Mouse (Mus musculus) G1E-ER4 (cell line): ENCODE results near the gene Zfp768. TPM values are rescaled to one million over a fixed set of nuclear protein-coding genes. Genes with fewer than 3 reads are reported as not detected.

Experiments used
- GATA1 ChIP-seq: IDR thresholded peaks from one replicate; pipeline ENCODE4 v1.8.0; 2012; ENCODE audit warnings: low read length, inconsistent platforms
- polyA plus RNA-seq: library from polyadenylated mRNA; stranded (reverse); fragments of >175 nt; gene quantifications from 2 replicates; pipeline ENCODE4 v1.2.3, GENCODE M21; 2012

Zfp768 gene
- polyA plus RNA-seq, 1 experiment: 28.1 TPM

DNA sequence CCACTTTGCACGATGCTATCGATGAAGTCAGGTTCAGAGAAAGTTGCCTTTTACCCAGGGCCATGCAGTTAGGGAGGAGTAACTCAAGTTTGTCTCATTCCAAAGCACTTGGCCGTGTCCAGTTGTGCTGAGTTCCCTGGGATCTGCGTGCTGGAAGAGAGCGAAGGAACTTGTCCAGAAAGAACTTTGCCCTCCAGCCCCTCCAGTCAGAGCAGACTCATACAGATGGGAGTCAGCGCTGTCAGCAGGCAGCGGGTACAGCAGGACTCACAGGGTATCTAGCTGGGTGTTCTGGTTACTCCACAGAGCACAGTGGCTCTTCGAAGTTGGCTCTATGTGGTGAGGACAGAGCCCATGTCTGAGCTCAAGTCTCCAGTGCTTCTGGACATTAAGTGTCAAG lies 19.8 kb downstream of the Zfp768 start:
- no peak for TF ChIP-seq GATA1

DNA sequence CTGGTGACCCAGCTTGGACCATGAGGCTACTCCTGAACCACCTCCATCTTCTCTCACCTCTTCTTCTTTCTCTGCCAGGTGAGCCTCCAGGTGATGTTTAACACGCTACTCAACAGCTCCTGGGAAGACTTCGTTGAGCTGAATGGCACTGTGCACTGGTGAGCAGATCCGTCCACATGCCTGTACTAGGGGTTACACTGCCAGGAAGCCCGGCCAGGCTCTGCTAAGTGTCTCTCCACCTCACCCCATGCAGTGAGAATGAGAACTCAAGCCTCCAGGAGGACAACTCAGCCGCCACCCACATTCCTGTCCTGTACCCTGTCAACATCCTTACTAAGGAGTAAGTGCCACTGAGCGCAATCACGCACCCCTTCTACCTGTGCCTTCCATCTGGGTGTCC lies 20.4 kb downstream of the Zfp768 start:
- TF ChIP-seq GATA1: no peak

GRCm38 (mm10) chr7:127322085-127322484 lies 23.3 kb downstream of the Zfp768 start:
- TF ChIP-seq GATA1: no peak

GRCm38 (mm10) chr7:127321106-127321505 lies 24.3 kb downstream of the Zfp768 start:
- TF ChIP-seq GATA1: no peak

GRCm38 (mm10) chr7:127313912-127314311 lies 31.5 kb downstream of the Zfp768 start:
- no peak for TF ChIP-seq GATA1

- TF ChIP-seq GATA1: no peak
These were observed 35.4 kb downstream of the Zfp768 start for GRCm38 (mm10) chr7:127309951-127310350.

DNA sequence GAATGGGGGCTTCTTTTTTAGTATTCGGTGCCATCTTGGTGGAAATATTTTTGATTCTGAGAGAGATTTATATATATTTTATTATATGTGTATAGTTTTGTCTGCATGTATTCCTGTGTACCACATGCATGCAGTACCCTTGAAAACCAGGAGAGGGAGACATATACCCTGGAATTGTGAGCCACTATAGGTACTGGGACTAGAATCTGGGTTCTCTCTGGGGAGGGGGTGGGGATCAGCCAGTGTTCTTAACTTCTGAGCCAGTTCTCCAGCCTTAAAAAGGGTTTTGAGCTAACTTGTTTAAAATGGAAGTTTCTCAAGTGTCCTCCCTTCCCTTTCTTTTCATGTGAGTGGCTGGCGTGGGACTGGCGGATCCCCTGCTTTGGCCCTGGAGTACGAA lies 36.5 kb downstream of the Zfp768 start:
- no peak for TF ChIP-seq GATA1

GRCm38 (mm10) chr7:127308431-127308830 lies 37.0 kb downstream of the Zfp768 start:
- TF ChIP-seq GATA1: no peak

DNA sequence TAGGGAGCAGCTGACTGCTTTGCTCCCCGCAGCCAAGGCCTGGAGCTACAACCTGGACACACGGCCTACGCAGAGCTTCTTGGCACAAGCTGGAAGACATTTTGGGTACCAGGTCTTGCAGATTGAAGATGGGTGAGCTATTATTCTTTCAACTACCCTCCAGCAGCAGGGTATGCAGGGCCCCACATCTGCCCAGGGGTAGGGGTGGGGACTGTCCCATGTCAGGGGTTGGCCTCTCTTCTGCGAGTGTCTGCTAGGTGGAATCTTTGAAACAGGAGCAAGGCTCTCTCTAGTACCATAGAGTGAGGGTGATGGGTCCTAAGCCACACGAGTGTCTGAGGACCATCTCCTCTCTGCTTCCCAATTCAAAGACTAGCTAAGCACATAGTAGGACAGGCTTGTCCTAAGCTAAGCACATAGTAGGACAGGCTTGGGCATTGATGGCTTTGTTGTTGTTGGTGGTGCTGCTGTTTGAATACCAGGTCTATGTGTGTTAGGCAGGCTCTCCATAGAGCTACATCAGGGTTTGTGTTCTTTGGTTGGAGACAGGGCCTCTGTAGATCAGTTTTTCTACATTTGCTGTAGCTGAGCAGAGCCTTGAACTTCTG lies 47.7 kb downstream of the Zfp768 start:
- TF ChIP-seq GATA1: no peak

DNA sequence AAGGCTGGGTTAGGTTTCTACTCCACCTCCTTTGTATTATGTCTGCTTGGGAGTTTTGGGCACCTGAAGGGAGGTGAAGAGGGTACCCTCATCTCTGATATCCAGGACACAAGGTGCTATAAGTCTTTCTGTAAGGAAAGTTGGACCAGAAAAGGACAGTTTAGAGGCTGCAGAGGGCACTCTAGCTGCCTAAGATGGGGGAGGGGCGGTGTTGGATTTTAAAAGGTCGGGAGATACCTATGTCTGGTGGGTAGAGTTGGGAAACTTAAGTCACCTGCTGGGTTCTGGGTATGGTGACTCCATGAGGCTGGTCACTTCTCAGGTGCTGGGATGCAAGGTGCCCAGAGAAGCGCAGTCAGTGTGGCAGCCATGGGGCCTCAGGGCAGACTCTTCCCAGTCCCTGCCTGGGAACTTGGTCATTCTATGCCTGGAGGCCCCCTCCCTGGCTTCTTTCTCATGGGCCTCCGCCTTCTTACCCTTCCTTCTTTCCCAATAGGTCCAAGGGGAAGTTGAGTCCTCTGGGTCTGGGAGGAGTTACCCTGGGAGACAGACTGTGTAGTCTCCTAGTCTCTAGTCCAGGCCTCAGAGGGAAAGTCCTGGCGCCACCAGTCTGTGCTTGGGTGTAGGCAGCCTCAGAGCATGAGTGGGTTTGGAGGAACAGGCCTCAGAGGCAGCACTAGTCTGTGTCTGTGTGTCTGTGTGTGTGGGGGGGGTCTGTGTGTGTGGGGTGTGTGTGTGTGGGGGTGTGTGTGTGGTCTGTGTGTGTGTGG lies 48.4 kb downstream of the Zfp768 start:
- no peak for TF ChIP-seq GATA1

- no peak for TF ChIP-seq GATA1
These were observed 49.3 kb downstream of the Zfp768 start, which contains the start of gene Itgal for GRCm38 (mm10) chr7:127296098-127296497. TSS of gene Itgal (plus strand) at chr7:127296260.

Other genes with a start within 250 kb of the Zfp768 start
- 0.98 and 2.0 TPM in 2 replicates for gene Qprt, start 223.4 kb downstream of the Zfp768 start, polyA plus RNA-seq
- gene Spn, start 207.8 kb downstream of the Zfp768 start, polyA plus RNA-seq: 104 and 107 TPM in 2 replicates
- gene Cd2bp2, start 149.5 kb downstream of the Zfp768 start, polyA plus RNA-seq: 81.2 and 81.3 TPM in 2 replicates
- gene Tbc1d10b, start 137.1 kb downstream of the Zfp768 start, polyA plus RNA-seq: 58.8 and 62.5 TPM in 2 replicates
- gene Mylpf, start 136.7 kb downstream of the Zfp768 start, polyA plus RNA-seq: 1.2 and 4.3 TPM in 2 replicates
- gene Zfp553, start 112.5 kb downstream of the Zfp768 start, polyA plus RNA-seq: 37.7 and 38.1 TPM in 2 replicates
- gene Sept1, start 112.5 kb downstream of the Zfp768 start, polyA plus RNA-seq: 151 and 170 TPM in 2 replicates
- 86.6 and 115 TPM in 2 replicates for gene Zfp771, start 101.3 kb downstream of the Zfp768 start, polyA plus RNA-seq
- gene Dctpp1, start 84.9 kb downstream of the Zfp768 start, polyA plus RNA-seq: 108 and 177 TPM in 2 replicates
- 68.0 and 94.5 TPM in 2 replicates for gene Sephs2, start 71.5 kb downstream of the Zfp768 start, polyA plus RNA-seq
- 16.4 and 20.0 TPM in 2 replicates for gene Itgal, start 49.3 kb downstream of the Zfp768 start, polyA plus RNA-seq
- 4.3 TPM in 2 replicates for gene Zfp747, start 30.5 kb upstream of the Zfp768 start, polyA plus RNA-seq
- 1.1 and 1.4 TPM in 2 replicates for gene 9130019O22Rik, start 41.6 kb upstream of the Zfp768 start, polyA plus RNA-seq
- gene E430018J23Rik, start 48.0 kb upstream of the Zfp768 start, polyA plus RNA-seq: 7.2 and 9.7 TPM in 2 replicates
- gene Zfp764, start 61.2 kb upstream of the Zfp768 start, polyA plus RNA-seq: 0.25 and 0.35 TPM in 2 replicates
- gene Zfp688, start 76.5 kb upstream of the Zfp768 start, polyA plus RNA-seq: 12.7 and 18.3 TPM in 2 replicates
- 15.2 and 16.3 TPM in 2 replicates for gene Zfp689, start 103.6 kb upstream of the Zfp768 start, polyA plus RNA-seq
- 62.8 and 67.0 TPM in 2 replicates for gene Prr14, start 114.0 kb upstream of the Zfp768 start, polyA plus RNA-seq
- 545 and 623 TPM in 2 replicates for gene Fbrs, start 133.6 kb upstream of the Zfp768 start, polyA plus RNA-seq
- gene Srcap, start 166.4 kb upstream of the Zfp768 start, polyA plus RNA-seq: 43.4 and 44.6 TPM in 2 replicates
- 20.8 and 23.3 TPM in 2 replicates for gene Gm42715, start 174.0 kb upstream of the Zfp768 start, polyA plus RNA-seq
- 0.48 and 1.3 TPM in 2 replicates for gene Tmem265, start 215.8 kb upstream of the Zfp768 start, polyA plus RNA-seq
- 22.2 and 39.6 TPM in 2 replicates for gene Phkg2, start 227.8 kb upstream of the Zfp768 start, polyA plus RNA-seq
- 2.5 and 2.8 TPM in 2 replicates for gene Ccdc189, start 243.0 kb upstream of the Zfp768 start, polyA plus RNA-seq
- 49.0 and 49.7 TPM in 2 replicates for gene Rnf40, start 243.2 kb upstream of the Zfp768 start, polyA plus RNA-seq